In the genomic region with DNA sequence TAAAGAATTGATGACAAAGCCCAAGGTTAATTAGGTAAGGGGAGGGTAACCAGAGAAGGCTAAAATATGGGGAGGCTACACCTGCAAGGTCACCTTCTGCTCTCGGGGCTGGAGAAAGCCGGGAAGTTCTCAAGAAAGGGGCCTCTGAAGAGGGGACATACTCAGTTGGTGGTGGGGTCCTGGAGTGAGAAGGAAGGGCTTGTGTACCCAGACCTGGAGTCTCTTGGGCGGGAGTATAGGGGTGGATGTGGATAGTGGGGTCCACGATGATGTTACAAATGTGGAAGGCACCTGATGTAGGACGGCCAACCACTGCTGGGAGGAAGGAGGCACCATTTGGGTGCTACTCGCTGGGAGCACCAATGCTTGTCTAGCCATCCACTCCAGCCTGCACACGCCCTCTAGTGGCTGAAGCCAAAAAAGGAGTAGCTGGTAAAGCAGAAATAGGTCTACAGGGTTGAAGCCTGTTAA, we compare ENCODE assay signal across 1 mouse cellular context.
TF ChIP-seq lines count a peak whose summit lies in the region.

No protein-coding gene starts in this region.

TF ChIP-seq in CH12.LX, 34 proteins besides CTCF, POLR2A, EP300 and RAD21:
- no peak for TF ChIP-seq PAX5 (IDR thresholded peaks at IDR 0.05; ENCODE audit: low read length)
- TF ChIP-seq MEF2A (IDR thresholded peaks at IDR 0.05; ENCODE audit: borderline replicate concordance, low read depth, low read length): no peak
- TF ChIP-seq IRF4 (IDR thresholded peaks at IDR 0.05; ENCODE audit: low read depth, low read length): peak; percentile 25; the same call in 1 of the 2 replicates
- TF ChIP-seq ZC3H11A (IDR thresholded peaks at IDR 0.05; ENCODE audit: low read depth, low read length): peak; percentile 86
- TF ChIP-seq SMC3 (IDR thresholded peaks at IDR 0.05; ENCODE audit: low read depth, low read length): peak; percentile 98
